Mouse (Mus musculus) neural tube, embryonic 14.5 days (tissue): Measurements from ENCODE around the gene Disc1. TPM values are rescaled to one million over a fixed set of nuclear protein-coding genes. Genes with fewer than 3 reads are reported as not detected.

ENCODE experiments used
- ATAC-seq: fragments of 200-750 bp; cut with Nextera tagmentation; 2 replicates; pipeline ENCODE4 v1.8.0; 2017; ENCODE audit warnings: low read depth, mild to moderate bottlenecking, moderate TSS enrichment, moderate library complexity
- H3K27ac ChIP-seq: fragments of 300-500 bp; sonication (generic); 2 replicates; pipeline ENCODE4 v1.5.1; 2014; ENCODE audit warnings: low read depth, mild to moderate bottlenecking, control low read depth, low read length, moderate library complexity, mixed read lengths
- H3K27me3 ChIP-seq: fragments of 300-500 bp; sonication (generic); 2 replicates; pipeline ENCODE4 v1.6.1; 2014; ENCODE audit warnings: low read length; ENCODE audit not compliant: control insufficient read depth, insufficient read depth
- H3K36me3 ChIP-seq: fragments of 300-500 bp; sonication (generic); 2 replicates; pipeline ENCODE4 v1.6.1; 2014; ENCODE audit warnings: low read length, mixed read lengths; ENCODE audit not compliant: control insufficient read depth, insufficient read depth
- H3K4me1 ChIP-seq: fragments of 300-500 bp; sonication (generic); 2 replicates; pipeline ENCODE4 v1.6.1; 2014; ENCODE audit warnings: low read length; ENCODE audit not compliant: control insufficient read depth, insufficient read depth
- H3K4me2 ChIP-seq: fragments of 300-500 bp; sonication (generic); 2 replicates; pipeline ENCODE4 v1.6.1; 2014; ENCODE audit warnings: mild to moderate bottlenecking, low read depth, low read length, control low read depth
- H3K4me3 ChIP-seq: fragments of 300-500 bp; sonication (generic); 2 replicates; pipeline ENCODE4 v1.5.1; 2014; ENCODE audit warnings: low read depth, low read length, control low read depth, mixed read lengths
- H3K9ac ChIP-seq: fragments of 300-500 bp; sonication (generic); replicated peaks from 2 replicates; pipeline ENCODE4 v1.6.1; 2014; ENCODE audit warnings: low read depth, mild to moderate bottlenecking, control low read depth, low read length, mixed read lengths
- H3K9me3 ChIP-seq: fragments of 300-500 bp; sonication (generic); 2 replicates; pipeline ENCODE4 v1.6.1; 2016; ENCODE audit warnings: low read length; ENCODE audit not compliant: control insufficient read depth
- WGBS: fragments of 180-500 bp; shearing (Covaris S2); extraction: QIAGEN DNeasy Blood & Tissue Kit; methylation state at CpG from one replicate; pipeline ENCODE4 v1.1.7; 2014; 5-methylcytosine and 5-hydroxymethylcytosine counted together
- polyA plus RNA-seq: library from polyadenylated mRNA; unstranded; fragments of >200 nt; fragmentation: Nextera tagmentation; extraction: Ambion mirVana; gene quantifications from 2 replicates; pipeline ENCODE4 v1.2.1, GENCODE M21; 2014

Disc1 gene
- polyA plus RNA-seq, 1 experiment from 2014 or later, result 1.0 TPM

GRCm38 (mm10) chr8:125284875-125285274, 230.9 kb downstream of the Disc1 start:
- Histone ChIP-seq H3K9ac (no peak overlapping the region), H3K27me3 (0 out of 2 replicates have a peak, but pooled peaks cover 2% of the 10 kb centered on the region), H3K27ac (no peak overlapping the region), H3K4me1 (no peaks in the 10 kb centered on the region), H3K9me3 (no peaks in the 10 kb centered on the region), H3K36me3 (no peaks in the 10 kb centered on the region), H3K4me3 (no peak overlapping the region), H3K4me2 (no peak overlapping the region)
- 76% methylated on average over 4 of the region's 4 CpGs for WGBS
- ATAC-seq, result no peak

- Histone ChIP-seq H3K9ac (no peak overlapping the region), H3K27me3 (0 out of 2 replicates have a peak, but pooled peaks cover 2% of the 10 kb centered on the region), H3K27ac (no peak overlapping the region), H3K4me3 (no peak overlapping the region), H3K4me2 (no peak overlapping the region), H3K4me1 (no peaks in the 10 kb centered on the region), H3K9me3 (no peaks in the 10 kb centered on the region), H3K36me3 (no peaks in the 10 kb centered on the region)
- ATAC-seq, result no peak
- WGBS, result 64% methylated on average over 8 of the region's 8 CpGs
Measured at GRCm38 (mm10) chr8:125285391-125285790, 231.4 kb downstream of the Disc1 start.

- H3K27me3 ChIP-seq, result 0 out of 2 replicates have a peak, but pooled peaks cover 2% of the 10 kb centered on the region
- ATAC-seq, result no peak
- no peak overlapping the region for H3K9ac ChIP-seq
- H3K9me3 ChIP-seq, result no peaks in the 10 kb centered on the region
- H3K4me2 ChIP-seq, result no peak overlapping the region
- no peaks in the 10 kb centered on the region for H3K4me1 ChIP-seq
- no peak overlapping the region for H3K27ac ChIP-seq
- H3K4me3 ChIP-seq, result no peak overlapping the region
- 76% methylated on average over 12 of the region's 12 CpGs for WGBS
- H3K36me3 ChIP-seq, result no peaks in the 10 kb centered on the region
Measured at GRCm38 (mm10) chr8:125285966-125286681, 232.1 kb downstream of the Disc1 start.

GRCm38 (mm10) chr8:125287311-125287710, 233.3 kb downstream of the Disc1 start:
- ATAC-seq, result no peak
- H3K27me3 ChIP-seq, result 0 out of 2 replicates have a peak, but pooled peaks cover 2% of the 10 kb centered on the region
- no peaks in the 10 kb centered on the region for H3K36me3 ChIP-seq
- H3K4me3 ChIP-seq, result no peak overlapping the region
- no peak overlapping the region for H3K9ac ChIP-seq
- H3K4me1 ChIP-seq, result no peaks in the 10 kb centered on the region
- no peak overlapping the region for H3K27ac ChIP-seq
- H3K4me2 ChIP-seq, result no peak overlapping the region
- no peaks in the 10 kb centered on the region for H3K9me3 ChIP-seq
- 55% methylated on average over 4 of the region's 4 CpGs for WGBS

GRCm38 (mm10) chr8:125287841-125288341, 233.9 kb downstream of the Disc1 start:
- no peaks in the 10 kb centered on the region for H3K4me1 ChIP-seq
- no peak overlapping the region for H3K4me3 ChIP-seq
- WGBS, result 64% methylated on average over 7 of the region's 7 CpGs
- H3K4me2 ChIP-seq, result no peak overlapping the region
- H3K27ac ChIP-seq, result no peak overlapping the region
- ATAC-seq, result no peak
- no peak overlapping the region for H3K9ac ChIP-seq
- no peaks in the 10 kb centered on the region for H3K9me3 ChIP-seq
- no peaks in the 10 kb centered on the region for H3K36me3 ChIP-seq
- 0 out of 2 replicates have a peak, but pooled peaks cover under 1% of the 10 kb centered on the region for H3K27me3 ChIP-seq

GRCm38 (mm10) chr8:125291506-125291905, 237.5 kb downstream of the Disc1 start:
- ATAC-seq, result no peak
- no peaks in the 10 kb centered on the region for H3K4me1 ChIP-seq
- H3K9ac ChIP-seq, result no peak overlapping the region
- no peak overlapping the region for H3K27ac ChIP-seq
- H3K27me3 ChIP-seq, result no peaks in the 10 kb centered on the region
- 66% methylated on average over 10 of the region's 10 CpGs for WGBS
- no peak overlapping the region for H3K4me2 ChIP-seq
- no peaks in the 10 kb centered on the region for H3K36me3 ChIP-seq
- H3K9me3 ChIP-seq, result no peaks in the 10 kb centered on the region
- H3K4me3 ChIP-seq, result no peak overlapping the region

GRCm38 (mm10) chr8:125291932-125292717, 238.1 kb downstream of the Disc1 start:
- Histone ChIP-seq H3K9ac (no peak overlapping the region), H3K4me3 (no peak overlapping the region), H3K4me2 (no peak overlapping the region), H3K4me1 (no peaks in the 10 kb centered on the region), H3K9me3 (no peaks in the 10 kb centered on the region), H3K36me3 (no peaks in the 10 kb centered on the region), H3K27me3 (no peaks in the 10 kb centered on the region), H3K27ac (no peak overlapping the region)
- 80% methylated on average over 22 of the region's 22 CpGs for WGBS
- ATAC-seq, result no peak

- Histone ChIP-seq H3K9ac (no peak overlapping the region), H3K27me3 (no peaks in the 10 kb centered on the region), H3K4me2 (no peak overlapping the region), H3K4me1 (no peaks in the 10 kb centered on the region), H3K9me3 (no peaks in the 10 kb centered on the region), H3K4me3 (no peak overlapping the region), H3K36me3 (no peaks in the 10 kb centered on the region), H3K27ac (no peak overlapping the region; the same call in 1 of the 2 replicates)
- WGBS, result 42% methylated on average over 8 of the region's 8 CpGs
- peak; percentile 44; the same call in 1 of the 2 replicates for ATAC-seq
Measured at GRCm38 (mm10) chr8:125292933-125293591, 239.1 kb downstream of the Disc1 start.
